Mouse (Mus musculus): ENCODE data around the gene Usp29. TPM values are rescaled to one million over a fixed set of nuclear protein-coding genes. Genes with fewer than 3 reads are reported as not detected.
"Not testable (repeated sequence)": the region's sequence is repeated elsewhere in the genome, so short reads cannot be mapped to it uniquely, and the experiment has no call there.

The Usp29 gene
- polyA plus RNA-seq, 1 experiment from 2014 or later, result 26.1 TPM

- not testable (repeated sequence) for H3K4me2 ChIP-seq (replicated peaks); H3K9ac ChIP-seq (replicated peaks); H3K27ac ChIP-seq (replicated peaks); H3K36me3 ChIP-seq; ATAC-seq (replicated peaks); H3K9me3 ChIP-seq; H3K4me3 ChIP-seq; H3K27me3 ChIP-seq
- H3K4me1 ChIP-seq, result peaks cover 17% of the 10 kb centered on the region
- WGBS, result 81% methylated on average over 11 of the region's 11 CpGs
Observed at GRCm38 (mm10) chr7:6773865-6774413, 43.6 kb downstream of the Usp29 start.

DNA sequence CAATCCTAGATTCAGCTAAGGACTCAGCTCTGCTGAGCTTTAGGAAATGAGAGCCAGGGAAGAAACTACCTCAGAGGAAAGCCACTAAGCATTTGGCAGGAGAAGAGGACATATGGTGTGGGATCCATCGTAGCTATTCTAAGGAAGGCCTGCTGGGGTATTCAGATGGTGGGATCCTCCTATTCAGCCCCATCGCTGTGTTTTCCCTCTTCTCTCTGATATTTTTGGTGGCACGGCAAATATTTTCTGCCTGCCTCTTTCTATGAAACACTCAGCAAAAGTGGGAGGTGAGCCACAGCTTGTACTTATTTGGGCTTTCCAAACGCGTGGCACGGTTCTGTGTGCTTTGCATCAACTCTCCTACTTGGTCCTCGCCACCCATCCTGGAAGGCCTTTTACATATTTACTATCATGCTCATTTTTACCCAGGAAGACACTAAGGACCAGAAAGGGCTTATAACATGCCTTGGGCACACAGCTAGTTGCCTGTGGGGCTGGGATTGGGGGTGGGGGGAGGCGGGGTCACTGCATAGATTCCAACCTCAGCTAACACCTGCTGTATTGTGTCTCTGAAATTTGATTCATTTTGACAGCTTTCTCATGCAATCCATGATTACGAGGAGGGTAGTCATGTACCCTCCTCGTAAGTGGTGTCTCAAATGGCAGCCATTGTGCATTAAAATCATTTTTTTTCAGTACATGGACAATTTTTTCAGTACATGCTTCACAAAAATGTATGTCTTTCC is 46.1 kb downstream of the Usp29 start:
- no peak overlapping the region for H3K4me2 ChIP-seq (replicated peaks)
- H3K4me1 ChIP-seq, result peaks cover 15% of the 10 kb centered on the region
- no peak for ATAC-seq (replicated peaks)
- peak overlapping the region; percentile 6; the same call in 1 of the 2 replicates for H3K27ac ChIP-seq (replicated peaks)
- H3K9me3 ChIP-seq, result no peaks in the 10 kb centered on the region
- 83% methylated on average over 10 of the region's 10 CpGs for WGBS
- H3K9ac ChIP-seq (replicated peaks), result no peak overlapping the region
- no peaks in the 10 kb centered on the region for H3K27me3 ChIP-seq
- H3K4me3 ChIP-seq, result no peak overlapping the region
- H3K36me3 ChIP-seq, result no peaks in the 10 kb centered on the region

- Histone ChIP-seq H3K27ac (replicated peaks) (peak overlapping the region; percentile 6; the same call in 1 of the 2 replicates), H3K9me3 (no peaks in the 10 kb centered on the region), H3K9ac (replicated peaks) (no peak overlapping the region), H3K4me3 (no peak overlapping the region), H3K4me1 (peaks cover 18% of the 10 kb centered on the region), H3K36me3 (no peaks in the 10 kb centered on the region), H3K27me3 (no peaks in the 10 kb centered on the region), H3K4me2 (replicated peaks) (no peak overlapping the region)
- WGBS, result 57% methylated on average over 2 of the region's 2 CpGs
- ATAC-seq (replicated peaks), result no peak
Observed at GRCm38 (mm10) chr7:6777107-6777506, 46.7 kb downstream of the Usp29 start.

GRCm38 (mm10) chr7:6777689-6778088 is 47.3 kb downstream of the Usp29 start:
- Histone ChIP-seq H3K4me2 (replicated peaks) (no peak overlapping the region), H3K27ac (replicated peaks) (no peak overlapping the region), H3K9ac (replicated peaks) (no peak overlapping the region), H3K36me3 (no peaks in the 10 kb centered on the region), H3K4me1 (peaks cover 18% of the 10 kb centered on the region), H3K27me3 (no peaks in the 10 kb centered on the region), H3K9me3 (no peaks in the 10 kb centered on the region), H3K4me3 (no peak overlapping the region)
- ATAC-seq (replicated peaks), result no peak
- 62% methylated on average over 4 of the region's 4 CpGs for WGBS

DNA sequence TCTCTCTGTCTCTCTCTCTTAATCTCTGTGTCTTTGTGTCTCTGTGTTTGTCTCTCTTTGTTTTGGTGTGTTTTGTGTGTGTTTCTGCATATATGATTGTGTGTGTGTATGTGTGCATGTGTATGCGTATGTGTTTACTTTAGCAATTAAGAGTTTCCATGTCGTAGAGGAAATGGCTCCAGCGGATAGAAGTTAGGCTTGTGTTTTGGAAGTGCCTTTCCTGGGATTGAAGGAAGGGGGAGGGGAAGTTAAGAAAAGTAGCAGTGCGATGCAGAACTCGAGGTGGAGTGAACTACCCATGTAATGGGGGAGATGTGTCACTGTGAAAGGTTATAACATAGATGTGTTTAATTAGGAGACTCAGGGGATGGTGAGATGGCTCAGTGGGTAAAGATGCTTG is 48.8 kb downstream of the Usp29 start:
- Histone ChIP-seq H3K4me3 (no peak overlapping the region), H3K27me3 (no peaks in the 10 kb centered on the region), H3K27ac (replicated peaks) (no peak overlapping the region), H3K4me1 (peaks cover 20% of the 10 kb centered on the region), H3K36me3 (no peaks in the 10 kb centered on the region), H3K9ac (replicated peaks) (no peak overlapping the region), H3K9me3 (no peaks in the 10 kb centered on the region), H3K4me2 (replicated peaks) (no peak overlapping the region)
- WGBS, result 90% methylated on average over 5 of the region's 5 CpGs
- ATAC-seq (replicated peaks), result no peak

DNA sequence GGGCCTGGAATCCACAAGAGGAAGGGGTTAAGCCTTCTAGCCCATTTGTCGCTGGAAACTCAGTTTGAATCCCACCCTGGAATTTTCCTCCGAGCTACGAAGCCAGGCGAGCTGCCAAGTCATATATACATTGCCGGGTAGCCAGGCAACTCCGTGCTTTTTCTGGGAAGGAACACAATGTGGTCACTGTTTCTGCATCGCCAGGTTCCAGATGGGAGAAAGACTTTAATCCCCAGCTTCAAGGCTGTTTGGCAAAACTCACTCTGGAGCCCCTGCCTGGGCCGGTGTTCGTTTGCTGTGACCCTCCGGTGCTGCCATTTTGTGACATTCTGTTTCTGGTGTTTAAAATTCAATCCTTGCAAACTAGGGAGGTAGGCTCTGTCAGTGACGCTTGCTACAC is 51.2 kb downstream of the Usp29 start:
- peaks cover 27% of the 10 kb centered on the region for H3K4me1 ChIP-seq
- 12% methylated on average over 11 of the region's 11 CpGs for WGBS
- no peak overlapping the region for H3K4me2 ChIP-seq (replicated peaks)
- no peaks in the 10 kb centered on the region for H3K9me3 ChIP-seq
- H3K4me3 ChIP-seq, result no peak overlapping the region
- no peaks in the 10 kb centered on the region for H3K36me3 ChIP-seq
- H3K27me3 ChIP-seq, result no peaks in the 10 kb centered on the region
- peak; percentile 37 for ATAC-seq (replicated peaks)
- H3K9ac ChIP-seq (replicated peaks), result no peak overlapping the region
- no peak overlapping the region; the same call in 1 of the 2 replicates for H3K27ac ChIP-seq (replicated peaks)

DNA sequence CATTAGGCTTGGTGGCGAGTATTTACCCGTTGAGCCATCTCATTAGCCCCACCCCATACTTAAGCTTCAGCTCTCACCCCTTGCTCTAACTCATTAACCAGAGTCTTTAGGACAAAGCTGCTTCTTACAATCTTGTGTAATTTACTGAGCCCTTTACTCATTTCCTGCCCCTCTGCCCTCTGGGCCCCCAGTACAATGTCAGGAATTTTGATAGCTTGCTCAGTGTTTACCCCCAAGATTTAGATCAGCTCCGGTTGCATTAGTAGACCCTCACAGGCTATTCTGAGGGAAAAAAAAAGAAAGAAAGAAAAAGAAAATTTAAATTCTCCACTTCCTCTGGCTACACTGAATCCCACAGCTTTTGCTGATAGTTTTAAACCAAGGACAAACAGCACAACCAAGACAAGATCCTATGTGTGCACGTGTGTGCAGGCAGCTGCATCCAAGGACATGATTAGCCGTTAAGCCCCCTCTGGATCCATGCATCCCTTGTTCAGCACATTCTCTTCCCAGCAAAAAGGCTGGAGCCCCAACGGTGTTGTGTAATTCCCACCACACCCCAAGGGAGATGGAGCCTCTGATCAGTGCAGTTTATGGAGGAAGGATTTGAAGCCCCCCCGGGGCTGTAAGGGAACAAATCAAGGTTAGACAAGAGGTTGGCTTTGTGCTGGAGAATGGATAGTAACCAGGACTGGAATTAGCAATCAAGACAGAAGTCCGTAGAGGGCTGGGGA is 54.1 kb downstream of the Usp29 start:
- Histone ChIP-seq H3K4me2 (replicated peaks) (no peak overlapping the region), H3K27ac (replicated peaks) (no peak overlapping the region)
- no peak; the same call in 1 of the 2 replicates for ATAC-seq (replicated peaks)

GRCm38 (mm10) chr7:6787000-6787399 is 56.6 kb downstream of the Usp29 start:
- H3K36me3 ChIP-seq, result no peaks in the 10 kb centered on the region
- no peak for ATAC-seq (replicated peaks)
- no peak overlapping the region for H3K4me3 ChIP-seq
- WGBS, result 94% methylated on average over 2 of the region's 2 CpGs
- H3K9me3 ChIP-seq, result no peaks in the 10 kb centered on the region
- no peak overlapping the region for H3K27ac ChIP-seq (replicated peaks)
- no peak overlapping the region for H3K9ac ChIP-seq (replicated peaks)
- no peak overlapping the region for H3K4me2 ChIP-seq (replicated peaks)
- no peaks in the 10 kb centered on the region for H3K27me3 ChIP-seq
- peaks cover 10% of the 10 kb centered on the region for H3K4me1 ChIP-seq

More for the DNA sequence above, 54.1 kb downstream of the Usp29 start:
- no peaks in the 10 kb centered on the region for H3K9me3 ChIP-seq
- H3K4me3 ChIP-seq, result no peak overlapping the region
- no peaks in the 10 kb centered on the region for H3K27me3 ChIP-seq
- WGBS, result 3% methylated on average over 8 of the region's 8 CpGs
- H3K4me1 ChIP-seq, result peaks cover 16% of the 10 kb centered on the region
- H3K36me3 ChIP-seq, result no peaks in the 10 kb centered on the region
- H3K9ac ChIP-seq (replicated peaks), result no peak overlapping the region

GRCm38 (mm10) chr7:6788101-6788500 is 57.7 kb downstream of the Usp29 start:
- Histone ChIP-seq H3K9ac (replicated peaks) (no peak overlapping the region), H3K4me2 (replicated peaks) (no peak overlapping the region), H3K36me3 (no peaks in the 10 kb centered on the region), H3K27ac (replicated peaks) (no peak overlapping the region), H3K4me1 (peaks cover 10% of the 10 kb centered on the region), H3K9me3 (no peaks in the 10 kb centered on the region), H3K4me3 (no peak overlapping the region), H3K27me3 (no peaks in the 10 kb centered on the region)
- ATAC-seq (replicated peaks), result no peak
- WGBS, result 90% methylated on average over 2 of the region's 2 CpGs

GRCm38 (mm10) chr7:6791286-6792065 is 61.1 kb downstream of the Usp29 start:
- no peak overlapping the region for H3K9ac ChIP-seq (replicated peaks)
- H3K9me3 ChIP-seq, result no peaks in the 10 kb centered on the region
- no peak overlapping the region for H3K4me2 ChIP-seq (replicated peaks)
- H3K27ac ChIP-seq (replicated peaks), result no peak overlapping the region
- 93% methylated on average over 9 of the region's 9 CpGs for WGBS
- H3K4me3 ChIP-seq, result no peak overlapping the region
- no peaks in the 10 kb centered on the region for H3K4me1 ChIP-seq
- no peaks in the 10 kb centered on the region for H3K27me3 ChIP-seq
- ATAC-seq (replicated peaks), result no peak
- H3K36me3 ChIP-seq, result no peaks in the 10 kb centered on the region

DNA sequence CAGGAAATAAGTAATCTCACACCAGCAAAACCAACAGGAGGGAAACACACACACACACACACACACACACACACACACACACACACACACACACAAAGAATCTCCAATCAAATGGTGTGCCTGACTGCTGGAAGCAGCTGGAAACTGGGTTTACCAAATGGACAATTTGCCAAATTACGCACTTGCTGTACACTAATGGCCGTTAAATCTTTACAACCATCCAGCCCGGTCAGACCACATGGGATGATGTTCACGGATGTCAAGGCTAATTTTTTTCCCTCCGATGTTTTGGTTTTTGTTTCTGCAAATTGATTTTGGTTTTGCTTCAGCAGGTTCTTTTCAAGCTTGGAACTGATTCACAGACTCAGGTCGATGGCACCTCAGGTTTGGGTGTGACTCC is 62.9 kb downstream of the Usp29 start:
- no peaks in the 10 kb centered on the region for H3K27me3 ChIP-seq
- no peaks in the 10 kb centered on the region for H3K36me3 ChIP-seq
- WGBS, result 78% methylated on average over 6 of the region's 6 CpGs
- no peak overlapping the region for H3K9ac ChIP-seq (replicated peaks)
- H3K27ac ChIP-seq (replicated peaks), result no peak overlapping the region
- H3K4me1 ChIP-seq, result no peaks in the 10 kb centered on the region
- no peak overlapping the region for H3K4me3 ChIP-seq
- H3K4me2 ChIP-seq (replicated peaks), result no peak overlapping the region
- no peak for ATAC-seq (replicated peaks)
- H3K9me3 ChIP-seq, result no peaks in the 10 kb centered on the region

DNA sequence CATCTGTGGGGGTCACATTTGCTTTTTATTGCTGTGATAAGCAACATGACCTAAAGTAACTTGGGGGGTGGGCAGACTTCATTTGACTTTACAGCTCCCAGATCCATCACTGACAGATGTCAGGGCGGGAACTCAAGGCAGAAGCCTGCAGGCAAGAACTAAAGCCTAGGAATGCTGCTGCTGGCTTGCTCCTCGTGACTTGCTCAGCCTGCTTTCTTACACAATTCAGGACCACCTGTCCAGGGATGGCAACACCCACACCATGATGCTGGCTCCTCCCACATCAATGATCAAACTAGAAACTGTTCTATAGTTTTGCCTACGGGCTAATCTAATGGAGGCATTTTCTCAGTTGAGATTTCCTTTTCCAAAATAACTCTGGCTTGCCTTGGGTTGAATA is 63.4 kb downstream of the Usp29 start:
- 91% methylated on average over 3 of the region's 3 CpGs for WGBS
- Histone ChIP-seq H3K4me1 (no peaks in the 10 kb centered on the region), H3K27ac (replicated peaks) (no peak overlapping the region)

More for the DNA sequence above, 63.4 kb downstream of the Usp29 start:
- no peak overlapping the region for H3K9ac ChIP-seq (replicated peaks)
- no peaks in the 10 kb centered on the region for H3K27me3 ChIP-seq
- H3K9me3 ChIP-seq, result no peaks in the 10 kb centered on the region
- no peak for ATAC-seq (replicated peaks)
- H3K36me3 ChIP-seq, result no peaks in the 10 kb centered on the region
- H3K4me3 ChIP-seq, result no peak overlapping the region
- no peak overlapping the region for H3K4me2 ChIP-seq (replicated peaks)

Measured in forebrain, embryonic 15.5 days (tissue).